Mouse (Mus musculus) embryonic fibroblast, embryonic 13.5 days (primary cell): ENCODE measurements at regions not wholly inside any gene's neighbourhood (a gene's known extent, or its start where the extent isn't known, plus 50 kb on each side); places are given as distances from the start of the nearest gene placed in this dataset.

ENCODE experiments used
- H3K27ac ChIP-seq: 2 replicates; pipeline ENCODE4 v1.5.1; 2012; ENCODE audit warnings: low read length, control low read depth, inconsistent platforms; ENCODE audit not compliant: insufficient read depth
- H3K4me1 ChIP-seq: 2 replicates; pipeline ENCODE4 v1.6.1; 2011; ENCODE audit warnings: low read length; ENCODE audit not compliant: control insufficient read depth, insufficient read depth
- H3K4me3 ChIP-seq: 2 replicates; pipeline ENCODE4 v1.5.1; 2011; ENCODE audit warnings: mild to moderate bottlenecking, control low read depth, low read length; ENCODE audit not compliant: insufficient read depth
- CTCF ChIP-seq: IDR thresholded peaks from 2 replicates; pipeline ENCODE4 v1.5.1; 2011; ENCODE audit warnings: mild to moderate bottlenecking, control low read depth, low read length, moderate library complexity, borderline replicate concordance; ENCODE audit not compliant: insufficient read depth
- POLR2A ChIP-seq: IDR thresholded peaks from 2 replicates; pipeline ENCODE4 v1.6.1; 2011; ENCODE audit warnings: low read depth, mild to moderate bottlenecking, control low read depth, low read length, moderate library complexity

GRCm38 (mm10) chr9:84673327-84673726 lies 639.2 kb upstream of the Gm11114 start:
- Histone ChIP-seq H3K4me1 (no peaks in the 10 kb centered on the region), H3K4me3 (no peak overlapping the region), H3K27ac (no peak overlapping the region)
- TF ChIP-seq CTCF (no peak), POLR2A (no peak)

- Histone ChIP-seq H3K4me3 (no peak overlapping the region), H3K27ac (no peak overlapping the region), H3K4me1 (no peaks in the 10 kb centered on the region)
- no peak for TF ChIP-seq POLR2A
- no peak for TF ChIP-seq CTCF
Observed at GRCm38 (mm10) chr9:84678416-84678815, 634.2 kb upstream of the Gm11114 start.

GRCm38 (mm10) chr9:84718615-84719191 lies 593.9 kb upstream of the Gm11114 start:
- Histone ChIP-seq H3K27ac (no peak overlapping the region), H3K4me1 (no peaks in the 10 kb centered on the region), H3K4me3 (no peak overlapping the region)
- TF ChIP-seq CTCF (no peak), POLR2A (no peak)

GRCm38 (mm10) chr9:84719396-84719795 lies 593.2 kb upstream of the Gm11114 start:
- no peaks in the 10 kb centered on the region for H3K4me1 ChIP-seq
- TF ChIP-seq POLR2A = no peak
- no peak for TF ChIP-seq CTCF
- no peak overlapping the region for H3K4me3 ChIP-seq
- H3K27ac ChIP-seq = no peak overlapping the region

GRCm38 (mm10) chr9:84720454-84720853 lies 592.1 kb upstream of the Gm11114 start:
- Histone ChIP-seq H3K4me1 (no peaks in the 10 kb centered on the region), H3K4me3 (no peak overlapping the region), H3K27ac (no peak overlapping the region)
- TF ChIP-seq CTCF (no peak), POLR2A (no peak)

- Histone ChIP-seq H3K27ac (no peak overlapping the region), H3K4me1 (no peaks in the 10 kb centered on the region), H3K4me3 (no peak overlapping the region)
- TF ChIP-seq CTCF (no peak), POLR2A (no peak)
Observed at GRCm38 (mm10) chr9:84739266-84739665, 573.3 kb upstream of the Gm11114 start.

- H3K4me3 ChIP-seq = no peak overlapping the region
- H3K27ac ChIP-seq = no peak overlapping the region
- TF ChIP-seq CTCF (no peak), POLR2A (no peak)
- no peaks in the 10 kb centered on the region for H3K4me1 ChIP-seq
Observed at GRCm38 (mm10) chr9:84740336-84740735, 572.2 kb upstream of the Gm11114 start.

GRCm38 (mm10) chr9:84754332-84754731 lies 558.2 kb upstream of the Gm11114 start:
- TF ChIP-seq POLR2A (no peak), CTCF (no peak)
- Histone ChIP-seq H3K4me1 (no peaks in the 10 kb centered on the region), H3K27ac (no peak overlapping the region), H3K4me3 (no peak overlapping the region)

- TF ChIP-seq POLR2A = no peak
- no peak for TF ChIP-seq CTCF
- H3K4me1 ChIP-seq = no peaks in the 10 kb centered on the region
- H3K4me3 ChIP-seq = no peak overlapping the region
- H3K27ac ChIP-seq = no peak overlapping the region
Observed at GRCm38 (mm10) chr9:84754828-84755227, 557.7 kb upstream of the Gm11114 start.

- Histone ChIP-seq H3K27ac (no peak overlapping the region), H3K4me3 (no peak overlapping the region), H3K4me1 (peaks cover 6% of the 10 kb centered on the region)
- TF ChIP-seq POLR2A = no peak
- no peak for TF ChIP-seq CTCF
Observed at GRCm38 (mm10) chr9:84774348-84774747, 538.2 kb upstream of the Gm11114 start.

GRCm38 (mm10) chr9:84775190-84775589 lies 537.4 kb upstream of the Gm11114 start:
- no peak for TF ChIP-seq CTCF
- no peak for TF ChIP-seq POLR2A
- Histone ChIP-seq H3K4me1 (peaks cover 6% of the 10 kb centered on the region), H3K27ac (no peak overlapping the region), H3K4me3 (no peak overlapping the region)

GRCm38 (mm10) chr9:84779125-84779524 lies 533.4 kb upstream of the Gm11114 start:
- TF ChIP-seq CTCF = no peak
- no peak for TF ChIP-seq POLR2A
- no peak overlapping the region for H3K4me3 ChIP-seq
- H3K4me1 ChIP-seq = peaks cover 5% of the 10 kb centered on the region
- H3K27ac ChIP-seq = no peak overlapping the region
